Mouse (Mus musculus): ENCODE data around the gene Abhd12b.
A peak's percentile ranks its signal among the peaks of the same experiment; 100 is the strongest.

Abhd12b gene

GRCm38 (mm10) chr12:70153842-70154241, at the start of gene Abhd12b:
TSS of gene Abhd12b (plus strand) at chr12:70154142.
- DNase-seq: no peak

GRCm38 (mm10) chr12:70104199-70104598, 49.7 kb upstream of the Abhd12b start:
- DNase-seq: no peak

- DNase-seq: no peak
These were observed 49.0 kb upstream of the Abhd12b start for GRCm38 (mm10) chr12:70104776-70105420.

GRCm38 (mm10) chr12:70105885-70106284, 48.1 kb upstream of the Abhd12b start:
- no peak for DNase-seq

- no peak for DNase-seq
These were observed 47.4 kb upstream of the Abhd12b start for GRCm38 (mm10) chr12:70106508-70106907.

- DNase-seq: no peak
These were observed 45.8 kb upstream of the Abhd12b start for GRCm38 (mm10) chr12:70108104-70108503.

GRCm38 (mm10) chr12:70109921-70110320, 44.0 kb upstream of the Abhd12b start:
- DNase-seq: no peak

GRCm38 (mm10) chr12:70110375-70111116, 43.4 kb upstream of the Abhd12b start:
- peak in 1 of 2 experiments; percentile 22 for DNase-seq

GRCm38 (mm10) chr12:70111117-70111366, 42.9 kb upstream of the Abhd12b start:
- DNase-seq: no peak

GRCm38 (mm10) chr12:70111367-70112089, 42.4 kb upstream of the Abhd12b start:
- DNase-seq: peak; percentile 69 to 79

- DNase-seq: no peak
These were observed 41.9 kb upstream of the Abhd12b start for GRCm38 (mm10) chr12:70112090-70112383.

GRCm38 (mm10) chr12:70113351-70113750, 40.6 kb upstream of the Abhd12b start, which contains the start of gene Nin:
TSS of gene Nin (minus strand) at chr12:70113717.
- no peak for DNase-seq

- no peak for DNase-seq
These were observed 36.8 kb upstream of the Abhd12b start for GRCm38 (mm10) chr12:70117146-70117545.

- no peak for DNase-seq
These were observed 35.1 kb upstream of the Abhd12b start for GRCm38 (mm10) chr12:70118721-70119345.

GRCm38 (mm10) chr12:70119552-70119951, 34.4 kb upstream of the Abhd12b start:
- DNase-seq: no peak

- no peak for DNase-seq
These were observed 27.3 kb upstream of the Abhd12b start for GRCm38 (mm10) chr12:70126626-70127025.

- no peak for DNase-seq
These were observed 24.8 kb upstream of the Abhd12b start for GRCm38 (mm10) chr12:70129105-70129504.

- DNase-seq: no peak
These were observed 22.8 kb upstream of the Abhd12b start for GRCm38 (mm10) chr12:70131042-70131675.

- no peak for DNase-seq
These were observed 19.2 kb upstream of the Abhd12b start for GRCm38 (mm10) chr12:70134627-70135235.

GRCm38 (mm10) chr12:70136185-70136756, 17.7 kb upstream of the Abhd12b start:
- peak; percentile 27 to 55 for DNase-seq

GRCm38 (mm10) chr12:70137095-70137494, 16.8 kb upstream of the Abhd12b start:
- no peak for DNase-seq

GRCm38 (mm10) chr12:70137626-70138025, 16.3 kb upstream of the Abhd12b start:
- DNase-seq: no peak
